Mouse (Mus musculus): Measurements from ENCODE around the gene Rprd1b. TPM values are rescaled to one million over a fixed set of nuclear protein-coding genes. Genes with fewer than 3 reads are reported as not detected.

Gene Rprd1b
- total RNA-seq, 2 experiments from 2014 or later, result 28.6 to 35.3 TPM

DNA sequence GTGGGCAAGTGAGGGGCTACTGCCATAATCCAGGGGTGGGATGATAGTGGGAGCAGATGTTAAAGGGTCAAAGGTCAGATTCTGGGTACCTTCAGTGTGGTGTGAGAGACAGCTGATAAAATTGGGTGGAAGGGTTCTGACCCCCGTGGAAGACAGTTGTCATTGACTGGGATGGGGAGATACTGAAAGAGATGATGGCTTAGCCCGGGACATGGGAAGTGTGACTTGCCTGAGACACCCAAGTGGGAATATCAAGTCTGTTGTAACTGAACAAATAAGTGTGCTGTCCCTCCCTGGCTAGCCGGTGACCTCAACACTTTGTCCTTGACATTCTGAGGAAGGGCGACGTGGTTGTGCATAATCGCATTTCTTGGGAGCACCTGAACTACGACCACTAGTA lies 141.5 kb downstream of the Rprd1b start:
- no peak for DNase-seq (ENCODE audit: low spot score in 2 of 2)

- no peak for DNase-seq (ENCODE audit: low spot score in 2 of 2)
Observed at GRCm38 (mm10) chr2:158170394-158170793, 142.1 kb downstream of the Rprd1b start.

DNA sequence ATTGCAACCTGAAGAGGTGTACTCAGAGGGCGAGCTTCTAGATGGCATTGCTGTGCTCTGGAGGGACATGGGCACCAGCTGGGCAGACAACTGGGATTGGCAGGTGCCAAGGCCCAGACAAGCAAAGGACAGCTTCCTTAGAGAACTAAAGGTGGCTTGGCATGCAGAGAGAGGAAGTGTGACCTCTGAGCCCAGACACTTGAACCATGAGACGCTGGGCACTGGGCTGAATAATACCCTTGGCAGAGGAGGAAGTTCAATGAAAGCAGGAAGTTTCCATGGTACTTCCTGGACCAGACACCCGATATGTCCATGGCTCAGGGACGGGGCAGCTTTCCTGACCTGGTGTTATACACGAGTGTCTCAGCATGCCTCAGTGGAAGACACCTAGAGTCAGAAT lies 146.1 kb downstream of the Rprd1b start:
- DNase-seq (ENCODE audit: low spot score in 2 of 2), result no peak

DNA sequence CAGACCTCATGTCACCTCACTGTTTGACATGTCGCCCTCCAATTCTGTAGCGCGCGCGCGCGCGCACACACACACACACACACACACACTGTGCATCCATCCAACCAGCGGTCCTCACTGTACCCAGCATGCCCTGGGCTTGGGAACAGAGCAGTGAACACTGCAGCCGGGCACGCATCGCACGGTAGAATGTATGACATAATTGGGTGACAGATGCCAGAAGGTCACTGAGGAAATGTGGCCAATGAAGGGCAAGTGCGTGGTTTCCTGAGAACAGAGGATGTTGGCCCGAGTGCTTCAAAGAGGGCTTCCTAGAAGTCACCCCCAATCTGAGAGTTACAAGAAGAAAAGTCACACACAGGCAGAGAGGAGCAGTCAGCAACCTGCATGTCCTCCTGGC lies 146.7 kb downstream of the Rprd1b start:
- no peak for DNase-seq (ENCODE audit: low spot score in 2 of 2)

DNA sequence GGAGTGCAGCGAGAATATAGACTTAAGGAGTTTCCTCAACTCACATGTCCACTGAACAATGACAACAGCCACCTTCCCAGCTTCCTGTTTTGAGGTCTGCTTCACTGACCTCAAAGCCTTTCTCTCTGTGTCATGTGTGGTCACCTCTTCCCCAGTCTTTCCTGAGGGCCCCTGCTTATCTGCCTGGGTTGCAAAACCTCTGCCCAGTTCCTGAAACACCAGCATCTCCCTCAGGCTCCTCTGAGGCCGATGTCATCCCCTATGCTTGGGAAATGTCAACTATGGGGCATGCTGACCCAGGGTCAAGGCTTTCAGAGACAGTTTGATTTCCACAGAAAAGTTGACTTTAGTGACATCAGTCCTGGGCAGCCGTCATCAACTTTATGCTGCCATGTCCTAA lies 147.1 kb downstream of the Rprd1b start:
- no peak for DNase-seq (ENCODE audit: low spot score in 2 of 2)

DNA sequence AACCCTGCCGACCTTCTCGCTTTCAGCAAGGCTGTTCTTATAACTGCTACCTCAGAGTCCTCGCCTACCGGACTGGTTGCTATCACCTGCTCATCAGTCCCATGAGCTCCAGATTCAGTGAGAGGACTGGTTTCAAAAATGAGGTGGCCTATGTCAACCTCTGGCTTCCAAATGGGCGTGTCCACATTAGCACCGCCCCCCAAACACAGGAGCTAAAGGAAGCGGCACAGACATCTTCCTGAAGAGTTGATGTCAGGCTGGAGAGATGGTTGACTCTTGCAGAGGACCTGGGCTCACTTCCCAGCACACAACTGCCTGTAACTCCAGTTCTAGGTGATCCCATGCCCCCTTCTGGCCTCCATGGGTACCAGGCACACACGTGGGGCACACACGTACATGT lies 148.5 kb downstream of the Rprd1b start:
- DNase-seq (ENCODE audit: low spot score in 2 of 2), result no peak

DNA sequence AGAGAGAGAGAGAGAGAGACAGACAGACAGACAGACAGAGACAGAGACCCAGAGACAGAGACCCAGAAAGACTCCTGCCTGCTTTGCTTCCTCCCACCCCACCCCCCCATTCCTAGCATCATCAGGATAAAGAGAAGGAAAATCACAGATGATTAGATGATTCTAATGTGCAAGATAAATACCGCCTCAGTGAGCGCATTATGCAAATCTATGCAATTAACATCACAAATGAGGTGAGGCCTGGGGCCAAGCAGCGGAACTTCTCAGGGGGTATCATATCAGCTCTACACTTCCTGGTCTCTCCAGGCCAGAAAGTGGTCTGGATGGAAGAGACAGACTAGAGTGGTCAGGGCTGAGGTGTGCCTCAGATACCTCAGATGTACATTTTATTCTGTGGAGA lies 149.3 kb downstream of the Rprd1b start:
- no peak for DNase-seq (ENCODE audit: low spot score in 2 of 2)

- no peak for DNase-seq (ENCODE audit: low spot score in 2 of 2)
Observed at GRCm38 (mm10) chr2:158178139-158178538, 149.8 kb downstream of the Rprd1b start.

GRCm38 (mm10) chr2:158178696-158179369 lies 150.5 kb downstream of the Rprd1b start:
- DNase-seq (ENCODE audit: low spot score in 2 of 2), result peak; percentile 73 to 81

GRCm38 (mm10) chr2:158179370-158180111 lies 151.2 kb downstream of the Rprd1b start:
- DNase-seq (ENCODE audit: low spot score in 2 of 2), result no peak

DNA sequence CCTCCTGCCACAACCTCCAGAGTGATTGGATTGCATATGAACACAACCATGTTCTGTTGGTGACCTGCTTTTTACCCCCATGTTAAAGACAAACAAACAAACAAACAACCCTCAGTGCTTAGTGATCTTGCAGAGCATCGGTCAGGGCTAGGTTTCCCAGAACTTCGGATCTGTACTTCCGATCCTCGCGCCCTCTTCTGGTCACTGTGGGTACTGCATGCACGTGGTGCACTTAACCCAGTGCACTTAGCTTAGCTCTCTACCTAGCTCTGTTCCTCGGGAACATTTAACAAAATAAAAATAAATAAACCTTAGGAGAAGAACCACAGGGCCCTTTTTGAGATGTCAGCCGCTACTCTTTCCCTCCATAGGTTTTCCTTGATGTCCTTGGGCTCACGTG lies 152.5 kb downstream of the Rprd1b start:
- peak in 1 of 2 experiments; percentile 64 for DNase-seq (ENCODE audit: low spot score in 2 of 2)

Other genes starting within 250 kb of the Rprd1b start
- 1 to 10 TPM; 1.6 to 3.3 TPM for gene Vstm2l, start 113.8 kb upstream of the Rprd1b start, total RNA-seq (2021)
- gene Tti1, start 64 bp upstream of the Rprd1b start, total RNA-seq (2021), result 10 to 100 TPM; 17.8 to 18.9 TPM
- 10 to 100 TPM; 60.5 to 90.5 TPM for gene Tgm2, start 117.9 kb downstream of the Rprd1b start, total RNA-seq (2021)
- gene D630003M21Rik, start 200.7 kb downstream of the Rprd1b start, total RNA-seq (2021), result 1 to 10 TPM; 1.6 to 1.7 TPM
- not detected for gene Bpi, start 229.6 kb downstream of the Rprd1b start, total RNA-seq (2021)

Data from adrenal gland, adult 18-20 months (tissue).